Mouse (Mus musculus): ENCODE data around the gene Prdm10. TPM values are rescaled to one million over a fixed set of nuclear protein-coding genes. Genes with fewer than 3 reads are reported as not detected.

Gene Prdm10
- polyA plus RNA-seq, 1 experiment from 2014 or later = 9.7 TPM

DNA sequence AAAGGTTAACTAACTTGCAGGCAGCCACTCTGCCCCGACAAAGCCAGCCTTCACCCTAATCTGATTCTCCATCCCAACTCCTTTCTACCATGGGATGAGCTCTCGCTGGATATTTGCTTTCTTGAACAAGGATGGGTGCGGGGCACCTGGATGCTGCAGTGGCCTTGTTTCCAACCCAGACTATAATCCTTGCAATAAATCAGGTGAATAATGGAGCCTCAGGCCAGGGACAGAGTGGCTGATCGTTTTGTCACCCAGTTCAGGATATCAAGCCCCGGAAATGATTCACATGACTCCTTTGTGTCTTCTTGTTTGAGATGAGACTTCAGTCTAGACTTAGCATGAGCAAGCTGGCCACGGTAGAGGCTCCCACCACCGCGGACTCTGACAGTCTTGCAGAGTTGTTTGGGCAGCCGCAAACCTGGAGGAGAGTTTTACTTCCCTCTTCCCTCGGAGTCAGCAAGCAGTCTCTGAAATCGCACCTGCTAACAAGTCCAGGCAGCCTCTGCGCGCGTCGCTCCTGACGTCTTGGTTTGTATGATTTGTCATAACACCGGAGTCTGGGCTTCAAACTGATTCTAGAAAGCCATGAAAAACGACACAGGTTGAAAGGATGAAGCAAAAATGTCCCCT is 36.9 kb upstream of the Prdm10 start:
- Histone ChIP-seq H3K27ac (replicated peaks; ENCODE audit: low read depth, low read length) (no peak overlapping the region), H3K9ac (replicated peaks; ENCODE audit: low read length) (no peak overlapping the region), H3K4me2 (ENCODE audit: low read length) (no peak overlapping the region), H3K36me3 (ENCODE audit: control insufficient read depth, insufficient read depth, low read length) (no peaks in the 10 kb centered on the region), H3K4me3 (replicated peaks; ENCODE audit: low read depth, low read length) (no peak overlapping the region), H3K27me3 (ENCODE audit: control insufficient read depth, insufficient read depth, low read length) (no peaks in the 10 kb centered on the region), H3K9me3 (ENCODE audit: control insufficient read depth, low read length) (no peaks in the 10 kb centered on the region), H3K4me1 (ENCODE audit: control insufficient read depth, insufficient read depth, low read length) (no peaks in the 10 kb centered on the region)
- ATAC-seq (ENCODE audit: low FRiP score, low TSS enrichment) = no peak
- DNase-seq = no peak
- 79% methylated on average over 18 of the region's 18 CpGs for WGBS

DNA sequence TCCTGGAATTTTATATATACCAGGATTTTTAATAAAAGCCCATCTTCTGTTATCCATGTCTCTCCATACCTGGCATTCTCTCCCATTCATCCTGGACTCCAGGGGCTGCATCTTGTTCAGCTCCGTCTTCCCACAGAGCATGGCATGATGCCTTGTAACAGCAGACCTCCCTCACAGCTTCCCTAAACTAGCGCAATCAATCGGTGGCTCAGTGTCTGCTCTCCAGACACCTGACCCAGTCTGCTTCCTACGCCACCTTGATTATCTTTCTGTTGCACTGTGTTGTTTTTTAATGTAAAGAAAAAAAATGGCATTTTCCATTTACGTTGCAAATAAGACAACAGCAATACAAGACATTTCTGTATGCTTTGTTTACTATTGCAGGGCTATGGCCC is 36.4 kb upstream of the Prdm10 start:
- H3K27ac ChIP-seq (replicated peaks; ENCODE audit: low read depth, low read length) = no peak overlapping the region
- WGBS = 77% methylated on average over 5 of the region's 5 CpGs
- H3K4me3 ChIP-seq (replicated peaks; ENCODE audit: low read depth, low read length) = no peak overlapping the region
- H3K4me1 ChIP-seq (ENCODE audit: control insufficient read depth, insufficient read depth, low read length) = no peaks in the 10 kb centered on the region
- H3K9me3 ChIP-seq (ENCODE audit: control insufficient read depth, low read length) = no peaks in the 10 kb centered on the region
- no peak overlapping the region for H3K9ac ChIP-seq (replicated peaks; ENCODE audit: low read length)
- no peak for ATAC-seq (ENCODE audit: low FRiP score, low TSS enrichment)
- no peaks in the 10 kb centered on the region for H3K27me3 ChIP-seq (ENCODE audit: control insufficient read depth, insufficient read depth, low read length)
- DNase-seq = no peak
- no peak overlapping the region for H3K4me2 ChIP-seq (ENCODE audit: low read length)
- H3K36me3 ChIP-seq (ENCODE audit: control insufficient read depth, insufficient read depth, low read length) = no peaks in the 10 kb centered on the region

DNA sequence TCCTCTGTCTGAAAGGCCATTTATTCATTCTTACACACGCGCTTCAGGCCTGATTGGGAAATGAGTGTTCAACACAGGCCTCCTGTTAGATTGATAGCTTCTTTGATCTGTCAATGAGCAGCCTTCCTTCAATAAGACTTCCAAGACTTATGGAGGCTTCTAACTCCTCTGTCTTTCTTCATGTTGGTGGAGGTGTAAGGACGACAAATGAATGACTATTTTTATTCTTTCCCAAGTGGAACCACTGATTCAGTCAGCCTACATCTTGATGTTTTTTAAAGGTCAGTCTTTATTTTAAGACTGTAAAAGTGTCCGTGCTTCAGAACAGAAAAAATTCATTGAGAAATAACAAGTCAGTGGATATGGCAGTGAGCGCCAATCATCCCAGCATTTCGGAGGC is 35.3 kb upstream of the Prdm10 start:
- H3K9me3 ChIP-seq (ENCODE audit: control insufficient read depth, low read length) = no peaks in the 10 kb centered on the region
- WGBS = 92% methylated on average over 6 of the region's 6 CpGs
- no peaks in the 10 kb centered on the region for H3K4me1 ChIP-seq (ENCODE audit: control insufficient read depth, insufficient read depth, low read length)
- no peak for ATAC-seq (ENCODE audit: low FRiP score, low TSS enrichment)
- no peak overlapping the region for H3K4me3 ChIP-seq (replicated peaks; ENCODE audit: low read depth, low read length)
- H3K27me3 ChIP-seq (ENCODE audit: control insufficient read depth, insufficient read depth, low read length) = no peaks in the 10 kb centered on the region
- no peak overlapping the region for H3K4me2 ChIP-seq (ENCODE audit: low read length)
- DNase-seq = no peak
- H3K36me3 ChIP-seq (ENCODE audit: control insufficient read depth, insufficient read depth, low read length) = no peaks in the 10 kb centered on the region
- H3K27ac ChIP-seq (replicated peaks; ENCODE audit: low read depth, low read length) = no peak overlapping the region
- H3K9ac ChIP-seq (replicated peaks; ENCODE audit: low read length) = no peak overlapping the region

- H3K9ac ChIP-seq (replicated peaks; ENCODE audit: low read length) = no peak overlapping the region
- no peaks in the 10 kb centered on the region for H3K4me1 ChIP-seq (ENCODE audit: control insufficient read depth, insufficient read depth, low read length)
- no peak overlapping the region for H3K4me2 ChIP-seq (ENCODE audit: low read length)
- no peaks in the 10 kb centered on the region for H3K27me3 ChIP-seq (ENCODE audit: control insufficient read depth, insufficient read depth, low read length)
- H3K9me3 ChIP-seq (ENCODE audit: control insufficient read depth, low read length) = no peaks in the 10 kb centered on the region
- ATAC-seq (ENCODE audit: low FRiP score, low TSS enrichment) = no peak
- no peak overlapping the region for H3K27ac ChIP-seq (replicated peaks; ENCODE audit: low read depth, low read length)
- H3K36me3 ChIP-seq (ENCODE audit: control insufficient read depth, insufficient read depth, low read length) = no peaks in the 10 kb centered on the region
- no peak overlapping the region for H3K4me3 ChIP-seq (replicated peaks; ENCODE audit: low read depth, low read length)
- WGBS = 58% methylated on average over 6 of the region's 6 CpGs
- DNase-seq = no peak
Observed at GRCm38 (mm10) chr9:31246421-31246820, 33.9 kb upstream of the Prdm10 start.

DNA sequence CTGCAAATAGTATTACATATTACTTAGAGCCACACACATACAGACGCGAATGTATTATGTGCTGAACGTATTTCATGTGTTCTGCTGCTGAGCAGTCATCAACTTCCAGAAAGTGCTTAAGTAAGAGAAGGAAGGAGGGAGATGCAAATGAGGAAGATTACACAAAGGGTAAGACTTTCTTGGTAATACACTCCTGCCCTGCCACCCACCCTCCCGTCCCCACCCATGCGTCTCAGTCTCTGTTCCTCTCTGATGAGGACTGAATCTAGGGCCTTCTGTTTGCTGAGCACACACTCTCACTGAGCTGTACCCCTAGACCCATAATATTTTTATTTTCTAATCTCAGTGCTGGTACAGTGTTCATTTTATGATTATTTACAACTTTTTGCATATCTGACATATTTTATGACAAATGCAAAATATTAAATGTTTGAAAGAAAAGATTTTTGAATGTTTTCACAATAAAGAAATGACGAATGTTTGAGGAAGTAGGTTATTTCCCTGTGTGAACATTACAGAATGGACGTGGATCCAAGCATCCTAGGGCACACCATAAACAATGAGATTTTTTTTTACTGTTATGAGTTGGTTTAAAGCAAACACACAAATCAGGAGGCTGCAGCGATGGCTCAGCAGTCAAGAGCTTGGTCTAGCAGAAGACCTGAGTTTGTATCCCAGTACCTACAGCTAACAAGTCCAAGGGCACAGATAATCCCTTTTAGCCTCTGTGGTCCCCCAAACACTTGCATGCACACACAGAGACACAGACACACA is 32.7 kb upstream of the Prdm10 start:
- no peak overlapping the region for H3K4me2 ChIP-seq (ENCODE audit: low read length)
- no peaks in the 10 kb centered on the region for H3K36me3 ChIP-seq (ENCODE audit: control insufficient read depth, insufficient read depth, low read length)
- H3K27me3 ChIP-seq (ENCODE audit: control insufficient read depth, insufficient read depth, low read length) = no peaks in the 10 kb centered on the region
- H3K4me1 ChIP-seq (ENCODE audit: control insufficient read depth, insufficient read depth, low read length) = no peaks in the 10 kb centered on the region
- H3K27ac ChIP-seq (replicated peaks; ENCODE audit: low read depth, low read length) = no peak overlapping the region
- H3K4me3 ChIP-seq (replicated peaks; ENCODE audit: low read depth, low read length) = no peak overlapping the region
- DNase-seq = no peak
- WGBS = 78% methylated on average over 8 of the region's 8 CpGs
- no peak for ATAC-seq (ENCODE audit: low FRiP score, low TSS enrichment)
- no peak overlapping the region for H3K9ac ChIP-seq (replicated peaks; ENCODE audit: low read length)
- no peaks in the 10 kb centered on the region for H3K9me3 ChIP-seq (ENCODE audit: control insufficient read depth, low read length)

GRCm38 (mm10) chr9:31252182-31252799 is 28.0 kb upstream of the Prdm10 start:
- Histone ChIP-seq H3K9ac (replicated peaks; ENCODE audit: low read length) (no peak overlapping the region), H3K9me3 (ENCODE audit: control insufficient read depth, low read length) (no peaks in the 10 kb centered on the region), H3K4me1 (ENCODE audit: control insufficient read depth, insufficient read depth, low read length) (no peaks in the 10 kb centered on the region), H3K4me3 (replicated peaks; ENCODE audit: low read depth, low read length) (no peak overlapping the region), H3K4me2 (ENCODE audit: low read length) (no peak overlapping the region), H3K27ac (replicated peaks; ENCODE audit: low read depth, low read length) (no peak overlapping the region), H3K36me3 (ENCODE audit: control insufficient read depth, insufficient read depth, low read length) (no peaks in the 10 kb centered on the region), H3K27me3 (ENCODE audit: control insufficient read depth, insufficient read depth, low read length) (no peaks in the 10 kb centered on the region)
- no peak for DNase-seq
- WGBS = 83% methylated on average over 10 of the region's 10 CpGs
- no peak for ATAC-seq (ENCODE audit: low FRiP score, low TSS enrichment)

DNA sequence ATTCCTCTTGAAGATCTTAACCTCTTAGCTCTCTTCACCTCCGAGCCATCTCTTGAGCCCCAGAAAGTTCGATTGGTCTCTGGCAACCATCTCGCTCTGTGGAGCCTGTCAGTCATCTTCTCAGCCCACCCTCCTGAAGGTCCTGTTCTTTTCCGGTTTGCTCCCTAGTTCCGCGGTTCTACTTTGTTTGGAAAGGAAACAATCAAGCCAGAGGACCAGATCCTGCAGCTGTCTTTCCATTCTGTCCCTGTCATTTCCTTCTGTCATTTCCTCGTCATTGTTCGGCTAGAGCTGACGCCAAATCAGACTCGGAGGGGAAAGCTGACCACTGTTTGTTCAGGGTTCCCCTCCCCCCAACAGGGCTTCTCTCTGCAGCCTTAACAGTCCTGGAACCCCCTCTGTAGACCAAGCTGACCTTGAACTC is 27.0 kb upstream of the Prdm10 start:
- no peak for DNase-seq
- no peaks in the 10 kb centered on the region for H3K27me3 ChIP-seq (ENCODE audit: control insufficient read depth, insufficient read depth, low read length)
- H3K27ac ChIP-seq (replicated peaks; ENCODE audit: low read depth, low read length) = no peak overlapping the region
- H3K36me3 ChIP-seq (ENCODE audit: control insufficient read depth, insufficient read depth, low read length) = no peaks in the 10 kb centered on the region
- no peak overlapping the region for H3K4me2 ChIP-seq (ENCODE audit: low read length)
- ATAC-seq (ENCODE audit: low FRiP score, low TSS enrichment) = no peak
- H3K4me3 ChIP-seq (replicated peaks; ENCODE audit: low read depth, low read length) = no peak overlapping the region
- H3K4me1 ChIP-seq (ENCODE audit: control insufficient read depth, insufficient read depth, low read length) = no peaks in the 10 kb centered on the region
- no peaks in the 10 kb centered on the region for H3K9me3 ChIP-seq (ENCODE audit: control insufficient read depth, low read length)
- no peak overlapping the region for H3K9ac ChIP-seq (replicated peaks; ENCODE audit: low read length)
- 66% methylated on average over 10 of the region's 10 CpGs for WGBS

GRCm38 (mm10) chr9:31253866-31254696 is 26.3 kb upstream of the Prdm10 start:
- Histone ChIP-seq H3K36me3 (ENCODE audit: control insufficient read depth, insufficient read depth, low read length) (no peaks in the 10 kb centered on the region), H3K4me1 (ENCODE audit: control insufficient read depth, insufficient read depth, low read length) (no peaks in the 10 kb centered on the region), H3K9ac (replicated peaks; ENCODE audit: low read length) (no peak overlapping the region), H3K27ac (replicated peaks; ENCODE audit: low read depth, low read length) (no peak overlapping the region), H3K9me3 (ENCODE audit: control insufficient read depth, low read length) (no peaks in the 10 kb centered on the region), H3K27me3 (ENCODE audit: control insufficient read depth, insufficient read depth, low read length) (no peaks in the 10 kb centered on the region), H3K4me3 (replicated peaks; ENCODE audit: low read depth, low read length) (no peak overlapping the region), H3K4me2 (ENCODE audit: low read length) (no peak overlapping the region)
- WGBS = 82% methylated on average over 11 of the region's 11 CpGs
- ATAC-seq (ENCODE audit: low FRiP score, low TSS enrichment) (no peak), DNase-seq (no peak)
